In genomic region chr5:57716421-57717237, GRCm38 (mm10) we compare ENCODE assay signal across 8 mouse cellular contexts. TPM values are rescaled to one million over a fixed set of nuclear protein-coding genes. Genes with fewer than 3 reads are reported as not detected.
DNase-seq lines count a peak whose midpoint lies in the region; ATAC-seq and TF ChIP-seq lines count a peak whose summit lies in the region.

No protein-coding gene starts in this region.

- peaks cover 45% of the 10 kb centered on the region for H3K4me1 ChIP-seq in G1E (ENCODE audit: insufficient read depth, low read depth, low read length)
- H3K4me1 ChIP-seq in hindbrain, embryonic 15.5 days (replicated peaks), result peaks cover 12% of the 10 kb centered on the region; the same call in 1 of the 2 replicates

- peak overlapping the region; percentile 70 for H3K9ac ChIP-seq in hindbrain, embryonic 15.5 days

- H3K27ac ChIP-seq in hindbrain, embryonic 15.5 days (replicated peaks), result peak overlapping the region; percentile 91
- peak overlapping the region; percentile 37 for H3K27ac ChIP-seq in macrophage

- peak; percentile 41 for DNase-seq in G1E (ENCODE audit: low spot score)
- peak; percentile 18 for DNase-seq in c-Kit-positive CD71-positive TER-119-positive erythroid progenitor cells, embryonic 14.5 days (ENCODE audit: low spot score)
- DNase-seq in frontal cortex, postnatal 10 days (ENCODE audit: low spot score in 2 of 2), result peak; percentile 41 to 52
- DNase-seq in left cerebral cortex, adult 8-10 months (ENCODE audit: low spot score in 2 of 2), result peak; percentile 36 to 44
- DNase-seq in skeletal muscle tissue, adult 2 months (ENCODE audit: low read depth, low spot score), result peak; percentile 58

- ATAC-seq in G1E (ENCODE audit: extremely low read depth, insufficient number of reproducible peaks, low FRiP score, poor library complexity, severe bottlenecking), result no peak
- ATAC-seq in hindbrain, embryonic 15.5 days (ENCODE audit: low FRiP score, low read depth), result no peak
- ATAC-seq in monocyte, adult 5-6 weeks (replicated peaks; ENCODE audit: insufficient number of reproducible peaks, low FRiP score, low TSS enrichment, poor library complexity, severe bottlenecking), result no peak

- H3K79me2 ChIP-seq in macrophage (ENCODE audit: inconsistent target), result peaks cover 6% of the 10 kb centered on the region; the same call in 1 of the 2 replicates

- peaks cover 25% of the 10 kb centered on the region for H3K36me3 ChIP-seq in G1E (replicated peaks)
- H3K36me3 ChIP-seq in hindbrain, embryonic 15.5 days, result no peaks in the 10 kb centered on the region
- no peaks in the 10 kb centered on the region for H3K36me3 ChIP-seq in macrophage (ENCODE audit: inconsistent target)

- peak overlapping the region; percentile 89 for H3K4me2 ChIP-seq in hindbrain, embryonic 15.5 days

- H3K27me3 ChIP-seq in G1E (ENCODE audit: insufficient read depth, low read length), result no peaks in the 10 kb centered on the region
- H3K27me3 ChIP-seq in hindbrain, embryonic 15.5 days, result no peaks in the 10 kb centered on the region

- H3K4me3 ChIP-seq in G1E (ENCODE audit: low read depth, low read length) (peak overlapping the region; percentile 95), macrophage (ENCODE audit: inconsistent target) (peak overlapping the region; percentile 56)
- peak overlapping the region; percentile 59 for H3K4me3 ChIP-seq in hindbrain, embryonic 15.5 days

- H3K9me3 ChIP-seq in G1E (replicated peaks), result no peaks in the 10 kb centered on the region
- H3K9me3 ChIP-seq in hindbrain, embryonic 15.5 days, result no peaks in the 10 kb centered on the region

- under 1% methylated on average over 29 of the region's 29 CpGs for WGBS in hindbrain, embryonic 15.5 days
- WGBS in macrophage (ENCODE audit: missing documents), result under 1% methylated on average over 29 of the region's 29 CpGs

- TF ChIP-seq CTCF in G1E (IDR thresholded peaks at IDR 0.05; ENCODE audit: low read depth, low read length), result no peak

RNA-seq across cellular contexts. Expression of gene Pcdh7, which starts 1.1 kb away (rescaled TPM):
- 116 and 127 TPM in 2 replicates for total RNA-seq in G1E (2014; fragmentation: Nextera tagmentation)
- total RNA-seq in G1E (2017), result 59.4 and 61.2 TPM in 2 replicates
- polyA plus RNA-seq in G1E (2012), result 18.5 and 22.3 TPM in 2 replicates
- 24.6 and 25.7 TPM in 2 replicates for polyA plus RNA-seq in hindbrain, embryonic 15.5 days (2015; fragmentation: Nextera tagmentation; extraction: Ambion mirVana)
- total RNA-seq in left cerebral cortex, adult 8-10 months (2022), result 100 to 1,000 TPM; 135 to 161 (median 146) TPM
- 10 to 100 TPM in 14 of 26 experiments, 1 to 10 TPM in 12; 3.2 to 40.9 (median 12.6) TPM for total RNA-seq in macrophage (2018; cell fraction: chromatin; rRNA removed)
- total RNA-seq in macrophage (2018; cell fraction: cytosol; rRNA removed), result 1 to 10 TPM in 20 of 26 experiments, under 1 TPM in 6; 0.68 to 7.4 (median 1.6) TPM
- total RNA-seq in macrophage (2018; cell fraction: nucleus; rRNA removed), result 10 to 100 TPM in 11 of 26 experiments, 1 to 10 TPM in 15; 2.3 to 44.7 (median 6.4) TPM
- 0.53 to 11.3 TPM (median 1.2 TPM) in 3 replicates for polyA plus RNA-seq in macrophage (2018)
- 0.11 to 0.49 TPM (median 0.19 TPM) in 3 replicates for total RNA-seq in monocyte, adult 5-6 weeks (2017)

Comparison
In these comparisons a context has a peak if more than half of its experiments do, and no peak if none do; other contexts are left out.
1. RNA of gene Pcdh7, which starts 1.1 kb away (total RNA-seq): 135 to 161 TPM in left cerebral cortex, adult 8-10 months and 59.4 to 127 TPM in G1E; 0.11 to 0.49 TPM in monocyte, adult 5-6 weeks; every median in the first group is over 10 times any median in the second.
2. Peak in every context shown above with its lines, with median percentiles within 50 percentile points of each other: DNase-seq and H3K4me3 ChIP-seq.